Mouse (Mus musculus): Measurements from ENCODE around the gene Asah2.

- TF ChIP-seq CTCF (IDR thresholded peaks at IDR 0.05; ENCODE audit: low read depth) (no peak), EP300 (IDR thresholded peaks at IDR 0.05; ENCODE audit: low read depth) (no peak)
Observed at GRCm38 (mm10) chr19:31971405-31971804, 136.6 kb downstream of the Asah2 start.

Measured in heart, postnatal 0 days (tissue).